Mouse (Mus musculus) erythroblast, embryonic 14.5 days (primary cell): Measurements from ENCODE around the gene Sbpl.

Source experiments
- GATA1 ChIP-seq: IDR thresholded peaks from 2 replicates; pipeline ENCODE4 v1.6.1; 2012; ENCODE audit warnings: low read length, inconsistent platforms, mixed read lengths
- TAL1 ChIP-seq: IDR thresholded peaks from 3 replicates; pipeline ENCODE4 v1.6.1; 2012; ENCODE audit warnings: low read length, inconsistent platforms, mixed read lengths

- no peak for TF ChIP-seq TAL1
- TF ChIP-seq GATA1 = no peak
Observed at GRCm38 (mm10) chr17:23924531-23925007, 30.5 kb downstream of the Sbpl start.
